Mouse (Mus musculus) lung, embryonic 15.5 days (tissue): ENCODE measurements around the gene Trim25. TPM values are rescaled to one million over a fixed set of nuclear protein-coding genes. Genes with fewer than 3 reads are reported as not detected.

Experiments
- ATAC-seq: fragments of 200-750 bp; cut with Nextera tagmentation; 2 replicates; pipeline ENCODE4 v1.8.0; 2017; ENCODE audit warnings: moderate number of reproducible peaks, borderline replicate concordance; ENCODE audit not compliant: low FRiP score, low TSS enrichment; ENCODE audit errors: extremely low read depth
- H3K27ac ChIP-seq: fragments of 300-500 bp; sonication (generic); 2 replicates; pipeline ENCODE4 v1.5.1; 2015; ENCODE audit warnings: moderate library complexity, mild to moderate bottlenecking, inconsistent platforms
- H3K27me3 ChIP-seq: fragments of 300-500 bp; sonication (generic); 2 replicates; pipeline ENCODE4 v1.6.1; 2015; ENCODE audit warnings: inconsistent platforms
- H3K36me3 ChIP-seq: fragments of 300-500 bp; sonication (generic); 2 replicates; pipeline ENCODE4 v1.6.1; 2015; ENCODE audit warnings: inconsistent platforms
- H3K4me1 ChIP-seq: fragments of 300-500 bp; sonication (generic); 2 replicates; pipeline ENCODE4 v1.6.1; 2015; ENCODE audit warnings: inconsistent platforms
- H3K4me2 ChIP-seq: fragments of 300-500 bp; sonication (generic); 2 replicates; pipeline ENCODE4 v1.6.1; 2015; ENCODE audit warnings: inconsistent platforms, mild to moderate bottlenecking, moderate library complexity
- H3K4me3 ChIP-seq: fragments of 300-500 bp; sonication (generic); 2 replicates; pipeline ENCODE4 v1.5.1; 2015; ENCODE audit warnings: mild to moderate bottlenecking, inconsistent platforms
- H3K9ac ChIP-seq: fragments of 300-500 bp; sonication (generic); 2 replicates; pipeline ENCODE4 v1.6.1; 2015; ENCODE audit warnings: inconsistent platforms
- H3K9me3 ChIP-seq: fragments of 300-500 bp; sonication (generic); 2 replicates; pipeline ENCODE4 v1.6.1; 2016; ENCODE audit warnings: inconsistent platforms
- WGBS: fragments of 180-500 bp; shearing (Covaris S2); methylation state at CpG from one replicate; pipeline ENCODE4 v1.1.7; 2015; 5-methylcytosine and 5-hydroxymethylcytosine counted together
- polyA plus RNA-seq: library from polyadenylated mRNA; unstranded; fragments of >200 nt; fragmentation: Nextera tagmentation; extraction: Ambion mirVana; gene quantifications from 2 replicates; pipeline ENCODE4 v1.2.1, GENCODE M21; 2015

Trim25 gene
- polyA plus RNA-seq = 23.1 and 25.9 TPM in 2 replicates

GRCm38 (mm10) chr11:88998974-88999722 is at the start of gene Trim25:
Gene Trim25 (plus strand): TSS chr11:88999376.
- Histone ChIP-seq H3K9ac (peak within 1 kb of the TSS; percentile 59), H3K27me3 (no peaks in the 10 kb centered on the region), H3K4me2 (peak within 1 kb of the TSS; percentile 73), H3K4me1 (peaks cover 27% of the 10 kb centered on the region), H3K9me3 (no peaks in the 10 kb centered on the region), H3K36me3 (no peaks in the 10 kb centered on the region), H3K27ac (peak within 1 kb of the TSS; percentile 61), H3K4me3 (peak within 1 kb of the TSS; percentile 68)
- ATAC-seq = peak; percentile 92
- WGBS = 3% methylated on average over 48 of the region's 48 CpGs

GRCm38 (mm10) chr11:88949802-88950639 is 49.2 kb upstream of the Trim25 start:
- Histone ChIP-seq H3K36me3 (no peaks in the 10 kb centered on the region), H3K4me2 (no peak overlapping the region), H3K27ac (no peak overlapping the region), H3K4me3 (no peak overlapping the region), H3K9me3 (no peaks in the 10 kb centered on the region), H3K27me3 (no peaks in the 10 kb centered on the region), H3K9ac (no peak overlapping the region), H3K4me1 (peaks cover 5% of the 10 kb centered on the region; the same call in 1 of the 2 replicates)
- ATAC-seq = no peak
- 80% methylated on average over 8 of the region's 8 CpGs for WGBS

- H3K9me3 ChIP-seq = no peaks in the 10 kb centered on the region
- no peak overlapping the region for H3K27ac ChIP-seq
- 79% methylated on average over 13 of the region's 13 CpGs for WGBS
- peaks cover 5% of the 10 kb centered on the region; the same call in 1 of the 2 replicates for H3K4me1 ChIP-seq
- no peak for ATAC-seq
- no peaks in the 10 kb centered on the region for H3K27me3 ChIP-seq
- H3K4me3 ChIP-seq = no peak overlapping the region
- H3K9ac ChIP-seq = no peak overlapping the region
- H3K36me3 ChIP-seq = no peaks in the 10 kb centered on the region
- H3K4me2 ChIP-seq = no peak overlapping the region
Measured at GRCm38 (mm10) chr11:88950640-88951250, 48.4 kb upstream of the Trim25 start.

GRCm38 (mm10) chr11:88951576-88951975 is 47.6 kb upstream of the Trim25 start:
- whole genome bisulfite sequencing = 91% methylated on average over 2 of the region's 2 CpGs
- no peak overlapping the region for H3K27ac ChIP-seq
- no peak overlapping the region for H3K9ac ChIP-seq
- ATAC-seq = no peak
- peaks cover 5% of the 10 kb centered on the region; the same call in 1 of the 2 replicates for H3K4me1 ChIP-seq
- no peaks in the 10 kb centered on the region for H3K27me3 ChIP-seq
- H3K4me2 ChIP-seq = no peak overlapping the region
- H3K9me3 ChIP-seq = no peaks in the 10 kb centered on the region
- H3K4me3 ChIP-seq = no peak overlapping the region
- no peaks in the 10 kb centered on the region for H3K36me3 ChIP-seq

GRCm38 (mm10) chr11:88952117-88952516 is 47.1 kb upstream of the Trim25 start:
- H3K9ac ChIP-seq = no peak overlapping the region
- no peak overlapping the region for H3K4me2 ChIP-seq
- H3K9me3 ChIP-seq = no peaks in the 10 kb centered on the region
- no peaks in the 10 kb centered on the region for H3K27me3 ChIP-seq
- H3K36me3 ChIP-seq = no peaks in the 10 kb centered on the region
- H3K4me3 ChIP-seq = no peak overlapping the region
- ATAC-seq = no peak
- WGBS = 92% methylated on average over 5 of the region's 5 CpGs
- H3K27ac ChIP-seq = no peak overlapping the region
- peaks cover 5% of the 10 kb centered on the region; the same call in 1 of the 2 replicates for H3K4me1 ChIP-seq

- Histone ChIP-seq H3K4me2 (no peak overlapping the region), H3K27ac (no peak overlapping the region), H3K27me3 (no peaks in the 10 kb centered on the region), H3K36me3 (no peaks in the 10 kb centered on the region), H3K9me3 (no peaks in the 10 kb centered on the region), H3K4me3 (no peak overlapping the region), H3K4me1 (peaks cover 5% of the 10 kb centered on the region; the same call in 1 of the 2 replicates), H3K9ac (no peak overlapping the region)
- WGBS = 87% methylated on average over 3 of the region's 3 CpGs
- no peak for ATAC-seq
Measured at GRCm38 (mm10) chr11:88953582-88953981, 45.6 kb upstream of the Trim25 start.

GRCm38 (mm10) chr11:88954803-88955202 is 44.4 kb upstream of the Trim25 start:
- no peaks in the 10 kb centered on the region for H3K9me3 ChIP-seq
- peak; percentile 54; the same call in 1 of the 2 replicates for ATAC-seq
- H3K9ac ChIP-seq = peak overlapping the region; percentile 48
- no peaks in the 10 kb centered on the region for H3K27me3 ChIP-seq
- H3K36me3 ChIP-seq = no peaks in the 10 kb centered on the region
- peak overlapping the region; percentile 55 for H3K4me3 ChIP-seq
- H3K27ac ChIP-seq = peak overlapping the region; percentile 65
- 2% methylated on average over 4 of the region's 4 CpGs for WGBS
- peaks cover 5% of the 10 kb centered on the region; the same call in 1 of the 2 replicates for H3K4me1 ChIP-seq
- peak overlapping the region; percentile 57 for H3K4me2 ChIP-seq

- no peaks in the 10 kb centered on the region for H3K36me3 ChIP-seq
- H3K4me1 ChIP-seq = peaks cover 5% of the 10 kb centered on the region; the same call in 1 of the 2 replicates
- H3K27ac ChIP-seq = peak within 1 kb of the TSS; percentile 65
- WGBS = 4% methylated on average over 34 of the region's 34 CpGs
- H3K4me3 ChIP-seq = peak within 1 kb of the TSS; percentile 55
- ATAC-seq = peak; percentile 97
- H3K9ac ChIP-seq = peak within 1 kb of the TSS; percentile 48
- H3K27me3 ChIP-seq = no peaks in the 10 kb centered on the region
- no peaks in the 10 kb centered on the region for H3K9me3 ChIP-seq
- peak within 1 kb of the TSS; percentile 57 for H3K4me2 ChIP-seq
Measured at GRCm38 (mm10) chr11:88955217-88955969, 43.8 kb upstream of the Trim25 start, which contains the start of gene Scpep1. Gene Scpep1 (minus strand): TSS chr11:88955465.

GRCm38 (mm10) chr11:88958851-88959250 is 40.3 kb upstream of the Trim25 start:
- Histone ChIP-seq H3K27ac (no peak overlapping the region), H3K4me2 (no peak overlapping the region)
- 56% methylated on average over 3 of the region's 3 CpGs for WGBS

GRCm38 (mm10) chr11:88966881-88967361 is 32.3 kb upstream of the Trim25 start, which contains the start of gene Elobl:
Gene Elobl (minus strand): TSS chr11:88966931.
- 89% methylated on average over 2 of the region's 3 CpGs for WGBS
- Histone ChIP-seq H3K9me3 (no peaks in the 10 kb centered on the region), H3K9ac (no peak within 1 kb of the TSS), H3K27me3 (no peaks in the 10 kb centered on the region), H3K27ac (no peak within 1 kb of the TSS), H3K4me3 (no peak within 1 kb of the TSS), H3K4me1 (no peaks in the 10 kb centered on the region), H3K36me3 (no peaks in the 10 kb centered on the region), H3K4me2 (no peak within 1 kb of the TSS)
- no peak for ATAC-seq

More at GRCm38 (mm10) chr11:88958851-88959250, 40.3 kb upstream of the Trim25 start:
- Histone ChIP-seq H3K9ac (no peak overlapping the region), H3K4me1 (peaks cover 5% of the 10 kb centered on the region; the same call in 1 of the 2 replicates), H3K9me3 (no peaks in the 10 kb centered on the region), H3K27me3 (no peaks in the 10 kb centered on the region), H3K36me3 (no peaks in the 10 kb centered on the region), H3K4me3 (no peak overlapping the region)
- no peak for ATAC-seq
